8 mouse cellular contexts compared by ENCODE assay signal in the genomic region with DNA sequence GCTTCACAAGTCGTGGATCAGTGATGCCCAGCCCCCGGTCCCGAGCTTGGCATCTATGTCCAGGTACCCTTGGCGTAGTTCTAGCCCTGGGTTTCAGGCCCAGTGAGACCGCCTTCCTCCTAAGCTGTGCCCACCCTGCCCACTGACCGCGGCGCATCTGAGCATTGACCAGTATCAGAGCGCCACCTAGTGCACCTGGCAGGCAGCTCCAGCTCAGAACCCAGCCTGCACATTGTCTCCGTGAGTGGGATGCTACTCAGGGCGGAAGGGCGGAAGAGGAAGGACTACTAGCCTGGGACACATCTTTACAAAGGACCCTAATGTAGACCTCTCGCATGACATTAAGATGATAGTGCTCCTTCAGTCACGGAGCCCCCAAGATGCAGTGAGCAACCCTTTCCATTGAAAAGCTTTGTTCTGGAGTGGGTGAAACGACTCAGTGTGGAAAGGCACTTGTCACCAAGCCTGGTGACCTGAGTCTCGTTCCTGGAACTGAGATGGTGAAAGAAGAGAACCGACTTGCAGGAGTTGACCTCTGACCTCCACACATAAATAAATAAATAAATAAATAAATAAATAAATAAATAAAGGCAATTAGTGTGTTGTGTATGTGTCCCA. TPM values are rescaled to one million over a fixed set of nuclear protein-coding genes. Genes with fewer than 3 reads are reported as not detected.
A peak's percentile ranks its signal among the peaks of the same experiment; 100 is the strongest.
DNase-seq lines count a peak whose midpoint lies in the region; ATAC-seq lines count a peak whose summit lies in the region.

No protein-coding gene starts in this region.

- H3K9me3 ChIP-seq in liver, embryonic 12.5 days (replicated peaks), result no peaks in the 10 kb centered on the region
- no peaks in the 10 kb centered on the region for H3K9me3 ChIP-seq in midbrain, embryonic 13.5 days

- no peak for ATAC-seq in liver, embryonic 12.5 days
- ATAC-seq in midbrain, embryonic 13.5 days, result peak; percentile 93

- WGBS in liver, embryonic 12.5 days (ENCODE audit: insufficient replicate concordance), result 10% methylated on average over 17 of the region's 17 CpGs
- WGBS in midbrain, embryonic 13.5 days, result 8% methylated on average over 17 of the region's 17 CpGs

- H3K36me3 ChIP-seq in liver, embryonic 12.5 days, result no peaks in the 10 kb centered on the region
- H3K36me3 ChIP-seq in midbrain, embryonic 13.5 days, result no peaks in the 10 kb centered on the region

- H3K4me2 ChIP-seq in liver, embryonic 12.5 days, result no peak overlapping the region
- H3K4me2 ChIP-seq in midbrain, embryonic 13.5 days (replicated peaks), result peak overlapping the region; percentile 37

- intact Hi-C loops in left cerebral cortex, postnatal 4 days (cut with DNase I), result loop anchor here (5.0 to 10.0 kb wide), 4 partner anchors 72 to 530 kb away; partner anchors contain the start of gene Lhx1

- DNase-seq in liver, result peak; percentile 68
- DNase-seq in embryo, embryonic 9.5 days (ENCODE audit: extremely low spot score), result peak; percentile 86
- DNase-seq in heart, adult 18-20 months, result peak; percentile 35 to 72
- peak; percentile 65 for DNase-seq in kidney, adult 18-20 months
- DNase-seq in left cerebral cortex, postnatal 4 days, result peak; percentile 91
- DNase-seq in spleen, postnatal 14 days (ENCODE audit: low spot score in 2 of 2), result peak; percentile 14 to 15

- no peak overlapping the region for H3K9ac ChIP-seq in liver, embryonic 12.5 days
- no peak overlapping the region; the same call in 1 of the 2 replicates for H3K9ac ChIP-seq in midbrain, embryonic 13.5 days (replicated peaks)

- H3K27ac ChIP-seq in liver, embryonic 12.5 days, result no peak overlapping the region
- H3K27ac ChIP-seq in midbrain, embryonic 13.5 days, result peak overlapping the region; percentile 25; the same call in 1 of the 2 replicates

- H3K4me1 ChIP-seq in liver, embryonic 12.5 days, result no peaks in the 10 kb centered on the region
- peaks cover 25% of the 10 kb centered on the region for H3K4me1 ChIP-seq in midbrain, embryonic 13.5 days (replicated peaks)

- H3K27me3 ChIP-seq in liver, embryonic 12.5 days (replicated peaks), result peaks cover 65% of the 10 kb centered on the region
- H3K27me3 ChIP-seq in midbrain, embryonic 13.5 days, result peaks cover 24% of the 10 kb centered on the region; the same call in 1 of the 2 replicates

- H3K4me3 ChIP-seq in liver, embryonic 12.5 days, result no peak overlapping the region
- H3K4me3 ChIP-seq in midbrain, embryonic 13.5 days (replicated peaks), result no peak overlapping the region

RNA-seq across cellular contexts. Expression of gene Mrm1, which starts 24.7 kb away (rescaled TPM):
- polyA plus RNA-seq in liver, embryonic 12.5 days (2016; fragmentation: Nextera tagmentation; extraction: Ambion mirVana), result 18.6 and 20.6 TPM in 2 replicates
- 10 to 100 TPM; 20.8 to 25.0 TPM for total RNA-seq in heart, adult 18-20 months (2021)
- total RNA-seq in left cerebral cortex, postnatal 4 days (2021), result 10 to 100 TPM; 15.6 to 24.5 TPM
- polyA plus RNA-seq in midbrain, embryonic 13.5 days (2015; fragmentation: Nextera tagmentation; extraction: Ambion mirVana), result 8.5 and 10.7 TPM in 2 replicates

RNA-seq across cellular contexts. Expression of gene Dhrs11, which starts 34.2 kb away (rescaled TPM):
- 213 and 219 TPM in 2 replicates for polyA plus RNA-seq in liver, embryonic 12.5 days (2016; fragmentation: Nextera tagmentation; extraction: Ambion mirVana)
- 10 to 100 TPM; 97.1 to 99.1 TPM for total RNA-seq in heart, adult 18-20 months (2021)
- 1 to 10 TPM; 5.9 to 6.8 TPM for total RNA-seq in left cerebral cortex, postnatal 4 days (2021)
- polyA plus RNA-seq in midbrain, embryonic 13.5 days (2015; fragmentation: Nextera tagmentation; extraction: Ambion mirVana), result 4.9 and 5.2 TPM in 2 replicates

Comparison
In these comparisons a context has a peak if more than half of its experiments do, and no peak if none do; other contexts are left out.
1. DNase-seq: peak in every context shown above with its lines; median percentile 91 in left cerebral cortex, postnatal 4 days; 86 in embryo, embryonic 9.5 days; 68 in liver; 65 in kidney, adult 18-20 months; 54 in heart, adult 18-20 months; 14 in spleen, postnatal 14 days.
2. RNA of gene Dhrs11, which starts 34.2 kb away (total RNA-seq): 97.1 to 99.1 TPM in heart, adult 18-20 months; 5.9 to 6.8 TPM in left cerebral cortex, postnatal 4 days; every median in the first group is over 10 times any median in the second.